Mouse (Mus musculus) embryonic fibroblast, embryonic 13.5 days (primary cell): ENCODE results near the gene Cyp4a32.

Experiments
- CTCF ChIP-seq: IDR thresholded peaks from 2 replicates; pipeline ENCODE4 v1.5.1; 2011; ENCODE audit warnings: mild to moderate bottlenecking, control low read depth, low read length, moderate library complexity, borderline replicate concordance; ENCODE audit not compliant: insufficient read depth
- POLR2A ChIP-seq: IDR thresholded peaks from 2 replicates; pipeline ENCODE4 v1.6.1; 2011; ENCODE audit warnings: low read depth, mild to moderate bottlenecking, control low read depth, low read length, moderate library complexity

GRCm38 (mm10) chr4:115647580-115647979 is 46.8 kb downstream of the Cyp4a32 start, which contains the start of gene Cyp4b1:
- TF ChIP-seq CTCF, result no peak
- no peak for TF ChIP-seq POLR2A
